Mouse (Mus musculus): ENCODE measurements at regions not wholly inside any gene's neighbourhood (a gene's known extent, or its start where the extent isn't known, plus 50 kb on each side); places are given as distances from the start of the nearest gene placed in this dataset.
A peak's percentile ranks its signal among the peaks of the same experiment; 100 is the strongest.

- Histone ChIP-seq H3K9me3 (no peaks in the 10 kb centered on the region), H3K4me3 (replicated peaks) (peak overlapping the region; percentile 18), H3K27ac (no peak overlapping the region), H3K27me3 (peaks cover 3% of the 10 kb centered on the region; the same call in 1 of the 2 replicates), H3K9ac (replicated peaks) (no peak overlapping the region), H3K36me3 (no peaks in the 10 kb centered on the region), H3K4me1 (replicated peaks) (peaks cover 24% of the 10 kb centered on the region), H3K4me2 (peak overlapping the region; percentile 56)
- no peak for ATAC-seq (ENCODE audit: insufficient number of reproducible peaks, insufficient read depth, low FRiP score, low TSS enrichment, low read depth)
- 4% methylated on average over 10 of the region's 10 CpGs for WGBS
These were observed 469.3 kb downstream of the Tmem182 start for GRCm38 (mm10) chr1:41274573-41275270.

GRCm38 (mm10) chr1:41275271-41275624, 469.8 kb downstream of the Tmem182 start:
- 1% methylated on average over 8 of the region's 8 CpGs for WGBS
- Histone ChIP-seq H3K27me3 (peaks cover 3% of the 10 kb centered on the region; the same call in 1 of the 2 replicates), H3K4me2 (peak overlapping the region; percentile 56), H3K4me1 (replicated peaks) (peaks cover 24% of the 10 kb centered on the region), H3K4me3 (replicated peaks) (peak overlapping the region; percentile 18), H3K9ac (replicated peaks) (0 out of 2 replicates have a peak overlapping the region, but pooled peaks have one; percentile 23), H3K9me3 (no peaks in the 10 kb centered on the region), H3K27ac (no peak overlapping the region), H3K36me3 (no peaks in the 10 kb centered on the region)
- ATAC-seq (ENCODE audit: insufficient number of reproducible peaks, insufficient read depth, low FRiP score, low TSS enrichment, low read depth), result no peak

DNA sequence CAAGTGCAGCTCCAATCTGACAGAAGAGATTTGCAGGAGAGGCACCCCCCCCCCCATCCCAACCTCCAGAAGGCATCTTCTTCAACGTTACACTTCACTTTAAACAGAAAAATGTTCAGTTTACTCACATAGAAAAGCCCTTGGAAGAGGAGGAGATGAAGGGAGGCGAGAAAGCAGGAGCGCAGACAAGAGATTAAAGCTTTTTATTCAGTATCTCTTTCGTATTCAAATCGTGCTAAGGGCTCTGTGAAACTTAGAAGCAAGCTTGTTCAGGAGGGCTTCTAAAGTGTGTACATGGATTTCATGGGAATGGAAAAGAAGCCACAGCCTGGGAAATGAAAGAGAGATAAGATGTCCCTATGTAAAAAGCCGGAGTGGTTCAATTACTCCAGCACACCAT, 470.2 kb downstream of the Tmem182 start:
- Histone ChIP-seq H3K27me3 (peaks cover 1% of the 10 kb centered on the region; the same call in 1 of the 2 replicates), H3K4me1 (replicated peaks) (peaks cover 23% of the 10 kb centered on the region), H3K36me3 (no peaks in the 10 kb centered on the region), H3K4me2 (peak overlapping the region; percentile 56), H3K9me3 (no peaks in the 10 kb centered on the region), H3K27ac (no peak overlapping the region), H3K4me3 (replicated peaks) (peak overlapping the region; percentile 18), H3K9ac (replicated peaks) (0 out of 2 replicates have a peak overlapping the region, but pooled peaks have one; percentile 23)
- no peak for ATAC-seq (ENCODE audit: insufficient number of reproducible peaks, insufficient read depth, low FRiP score, low TSS enrichment, low read depth)
- 13% methylated on average over 6 of the region's 6 CpGs for WGBS

DNA sequence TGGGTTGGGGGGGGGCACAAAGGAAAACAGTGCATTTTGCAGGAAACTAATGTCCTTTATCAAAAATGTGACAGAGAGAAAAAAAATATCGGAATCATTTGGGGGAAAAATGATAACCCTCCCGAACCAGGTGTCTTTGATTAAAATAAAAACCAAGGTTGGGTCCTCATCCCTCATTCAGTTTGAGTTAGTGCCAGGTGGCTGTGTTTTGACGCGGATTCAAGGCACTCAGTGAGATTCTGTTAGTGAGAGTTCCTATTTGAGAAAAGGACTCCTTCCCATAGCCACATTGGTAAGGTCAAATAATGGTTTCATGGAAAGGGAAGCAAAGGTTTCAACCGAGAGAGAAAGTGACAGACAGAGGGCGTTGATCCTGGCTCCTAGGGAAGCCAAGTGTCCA, 470.9 kb downstream of the Tmem182 start:
- no peaks in the 10 kb centered on the region for H3K36me3 ChIP-seq
- H3K9ac ChIP-seq (replicated peaks), result no peak overlapping the region
- peaks cover 17% of the 10 kb centered on the region for H3K4me1 ChIP-seq (replicated peaks)
- H3K4me2 ChIP-seq, result no peak overlapping the region
- no peak overlapping the region for H3K27ac ChIP-seq
- H3K4me3 ChIP-seq (replicated peaks), result no peak overlapping the region
- 30% methylated on average over 6 of the region's 6 CpGs for WGBS
- H3K27me3 ChIP-seq, result no peaks in the 10 kb centered on the region
- ATAC-seq (ENCODE audit: insufficient number of reproducible peaks, insufficient read depth, low FRiP score, low TSS enrichment, low read depth), result no peak
- H3K9me3 ChIP-seq, result no peaks in the 10 kb centered on the region

- no peaks in the 10 kb centered on the region for H3K4me1 ChIP-seq (replicated peaks)
- no peak overlapping the region for H3K9ac ChIP-seq (replicated peaks)
- no peaks in the 10 kb centered on the region for H3K27me3 ChIP-seq
- ATAC-seq (ENCODE audit: insufficient number of reproducible peaks, insufficient read depth, low FRiP score, low TSS enrichment, low read depth), result no peak
- no peak overlapping the region for H3K4me3 ChIP-seq (replicated peaks)
- 82% methylated on average over 9 of the region's 9 CpGs for WGBS
- no peak overlapping the region for H3K4me2 ChIP-seq
- H3K27ac ChIP-seq, result no peak overlapping the region
- H3K36me3 ChIP-seq, result no peaks in the 10 kb centered on the region
- no peaks in the 10 kb centered on the region for H3K9me3 ChIP-seq
These were observed 479.8 kb downstream of the Tmem182 start for GRCm38 (mm10) chr1:41285221-41285620.

DNA sequence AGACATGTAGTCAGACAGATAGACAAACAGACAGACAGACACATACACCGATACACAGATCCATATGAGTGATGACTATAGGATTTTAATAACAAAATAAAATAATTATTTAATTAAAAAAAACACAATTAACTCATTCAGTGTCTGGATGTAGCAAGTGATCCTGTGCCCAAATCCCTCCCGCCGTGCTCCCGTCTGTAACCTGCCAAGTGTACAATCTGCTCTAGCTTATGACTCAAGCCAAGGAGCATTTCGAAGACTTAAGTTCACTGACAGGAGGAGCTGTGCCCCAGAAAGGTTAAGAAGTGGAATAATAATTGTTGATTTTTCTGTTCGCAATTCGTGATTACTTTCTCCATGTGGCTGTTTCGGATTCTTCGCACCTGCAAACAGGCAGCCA, 480.8 kb downstream of the Tmem182 start:
- no peaks in the 10 kb centered on the region for H3K4me1 ChIP-seq (replicated peaks)
- H3K4me2 ChIP-seq, result no peak overlapping the region
- H3K9ac ChIP-seq (replicated peaks), result no peak overlapping the region
- 81% methylated on average over 9 of the region's 9 CpGs for WGBS
- H3K36me3 ChIP-seq, result no peaks in the 10 kb centered on the region
- no peak overlapping the region for H3K4me3 ChIP-seq (replicated peaks)
- H3K27me3 ChIP-seq, result no peaks in the 10 kb centered on the region
- H3K9me3 ChIP-seq, result no peaks in the 10 kb centered on the region
- no peak overlapping the region for H3K27ac ChIP-seq
- no peak for ATAC-seq (ENCODE audit: insufficient number of reproducible peaks, insufficient read depth, low FRiP score, low TSS enrichment, low read depth)

GRCm38 (mm10) chr1:41326861-41327480, 521.6 kb downstream of the Tmem182 start:
- Histone ChIP-seq H3K9ac (replicated peaks) (no peak overlapping the region), H3K36me3 (no peaks in the 10 kb centered on the region), H3K4me2 (no peak overlapping the region), H3K4me1 (replicated peaks) (0 out of 2 replicates have a peak, but pooled peaks cover 3% of the 10 kb centered on the region), H3K27me3 (no peaks in the 10 kb centered on the region), H3K27ac (no peak overlapping the region), H3K4me3 (replicated peaks) (no peak overlapping the region), H3K9me3 (no peaks in the 10 kb centered on the region)
- WGBS, result 18% methylated on average over 3 of the region's 3 CpGs
- ATAC-seq (ENCODE audit: insufficient number of reproducible peaks, insufficient read depth, low FRiP score, low TSS enrichment, low read depth), result no peak

DNA sequence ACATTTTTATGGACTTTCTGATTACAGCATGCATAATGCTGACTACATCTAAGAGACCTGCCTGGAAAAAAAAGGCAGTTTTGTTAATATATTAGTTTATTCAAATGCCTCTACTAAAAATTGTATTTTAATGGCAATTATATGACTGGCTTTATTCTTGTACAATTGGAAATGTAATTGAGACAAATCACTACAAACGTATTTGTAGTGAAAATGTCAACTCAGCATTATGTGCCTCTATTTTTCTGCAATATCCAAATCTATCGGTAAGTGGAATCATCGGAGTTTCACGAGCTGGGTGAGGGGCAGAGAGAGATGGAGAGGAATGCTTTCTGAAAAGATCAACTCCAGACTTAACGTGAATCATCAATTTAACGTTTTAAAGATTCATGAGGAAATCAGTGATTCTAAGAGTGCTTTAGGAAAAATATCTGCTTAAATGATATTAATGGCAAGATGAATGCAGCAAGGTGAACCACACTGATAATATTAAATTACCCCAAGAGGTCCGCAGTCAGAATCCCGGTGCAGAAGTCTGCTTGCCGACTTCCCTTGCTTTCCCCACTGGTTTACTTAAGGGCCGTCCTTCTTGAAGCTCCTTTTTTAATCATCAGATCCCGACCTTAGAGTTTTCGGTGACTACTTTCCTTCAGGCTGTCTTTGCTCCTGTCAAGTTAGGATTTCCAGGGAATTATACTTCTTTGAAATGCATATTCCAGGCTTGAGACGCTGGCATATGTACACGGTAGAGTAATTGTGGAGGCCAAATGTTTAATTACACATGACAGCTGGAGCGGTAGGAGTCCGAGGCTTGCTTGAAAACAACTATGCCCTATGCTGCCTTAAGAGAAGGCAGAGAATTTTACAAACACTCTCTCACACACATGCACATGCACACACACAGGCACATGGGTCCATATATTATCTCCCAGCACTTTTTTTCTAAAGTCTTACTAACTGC, 544.7 kb downstream of the Tmem182 start:
- 74% methylated on average over 16 of the region's 16 CpGs for WGBS
- H3K4me3 ChIP-seq (replicated peaks), result no peak overlapping the region

DNA sequence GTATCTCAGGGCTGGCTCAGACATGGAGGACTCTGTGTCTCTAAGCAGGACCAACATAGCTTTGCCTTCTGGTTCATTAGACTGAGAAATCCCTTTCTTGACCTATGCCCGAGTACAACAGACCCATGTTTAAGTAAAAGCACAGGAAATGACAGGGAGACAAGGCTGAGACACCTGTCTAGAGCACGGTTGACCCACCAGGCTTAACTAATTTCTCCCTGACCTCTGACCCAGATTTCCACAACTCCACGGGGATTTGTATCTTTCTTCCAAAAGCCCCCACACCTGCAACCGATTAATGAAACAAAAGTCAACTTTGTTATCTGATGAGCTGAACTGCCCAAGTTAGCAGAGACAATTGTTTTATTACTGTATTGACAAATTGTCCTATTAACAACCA, 553.7 kb downstream of the Tmem182 start:
- H3K4me2 ChIP-seq, result no peak overlapping the region
- no peak overlapping the region for H3K4me3 ChIP-seq (replicated peaks)
- H3K9ac ChIP-seq (replicated peaks), result no peak overlapping the region
- H3K36me3 ChIP-seq, result no peaks in the 10 kb centered on the region
- H3K4me1 ChIP-seq (replicated peaks), result peaks cover 6% of the 10 kb centered on the region; the same call in 1 of the 2 replicates
- no peaks in the 10 kb centered on the region for H3K9me3 ChIP-seq
- no peaks in the 10 kb centered on the region for H3K27me3 ChIP-seq
- 15% methylated on average over 4 of the region's 4 CpGs for WGBS
- ATAC-seq (ENCODE audit: insufficient number of reproducible peaks, insufficient read depth, low FRiP score, low TSS enrichment, low read depth), result no peak
- H3K27ac ChIP-seq, result no peak overlapping the region

More for the DNA sequence above, 544.7 kb downstream of the Tmem182 start:
- H3K4me1 ChIP-seq (replicated peaks), result no peaks in the 10 kb centered on the region
- no peaks in the 10 kb centered on the region for H3K9me3 ChIP-seq
- no peaks in the 10 kb centered on the region for H3K27me3 ChIP-seq
- ATAC-seq (ENCODE audit: insufficient number of reproducible peaks, insufficient read depth, low FRiP score, low TSS enrichment, low read depth), result no peak
- no peaks in the 10 kb centered on the region for H3K36me3 ChIP-seq
- no peak overlapping the region for H3K27ac ChIP-seq
- no peak overlapping the region for H3K4me2 ChIP-seq
- H3K9ac ChIP-seq (replicated peaks), result no peak overlapping the region

DNA sequence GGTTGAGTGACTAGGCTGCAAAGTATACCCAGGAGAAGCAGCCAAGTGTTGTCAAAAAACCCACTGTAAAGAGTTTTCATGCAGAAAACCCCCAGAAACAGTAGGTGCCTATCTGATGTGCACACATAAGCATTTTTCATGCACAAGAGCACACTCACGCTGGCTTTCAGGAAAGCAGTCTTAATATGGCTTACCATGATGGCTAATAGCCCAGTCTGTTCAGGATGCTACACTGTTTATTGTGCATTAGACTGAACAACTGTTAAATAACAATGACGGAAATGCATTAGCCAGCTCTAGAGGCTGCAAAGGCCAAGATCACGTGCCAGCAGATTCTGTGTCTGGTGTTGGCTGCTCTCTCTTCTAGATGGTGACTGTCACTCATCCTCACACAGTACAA, 556.1 kb downstream of the Tmem182 start:
- H3K4me3 ChIP-seq (replicated peaks), result no peak overlapping the region
- WGBS, result 81% methylated on average over 3 of the region's 3 CpGs
- H3K9me3 ChIP-seq, result no peaks in the 10 kb centered on the region
- ATAC-seq (ENCODE audit: insufficient number of reproducible peaks, insufficient read depth, low FRiP score, low TSS enrichment, low read depth), result no peak
- peaks cover 6% of the 10 kb centered on the region; the same call in 1 of the 2 replicates for H3K4me1 ChIP-seq (replicated peaks)
- H3K27ac ChIP-seq, result no peak overlapping the region
- H3K9ac ChIP-seq (replicated peaks), result no peak overlapping the region
- H3K27me3 ChIP-seq, result no peaks in the 10 kb centered on the region
- no peak overlapping the region for H3K4me2 ChIP-seq
- no peaks in the 10 kb centered on the region for H3K36me3 ChIP-seq

DNA sequence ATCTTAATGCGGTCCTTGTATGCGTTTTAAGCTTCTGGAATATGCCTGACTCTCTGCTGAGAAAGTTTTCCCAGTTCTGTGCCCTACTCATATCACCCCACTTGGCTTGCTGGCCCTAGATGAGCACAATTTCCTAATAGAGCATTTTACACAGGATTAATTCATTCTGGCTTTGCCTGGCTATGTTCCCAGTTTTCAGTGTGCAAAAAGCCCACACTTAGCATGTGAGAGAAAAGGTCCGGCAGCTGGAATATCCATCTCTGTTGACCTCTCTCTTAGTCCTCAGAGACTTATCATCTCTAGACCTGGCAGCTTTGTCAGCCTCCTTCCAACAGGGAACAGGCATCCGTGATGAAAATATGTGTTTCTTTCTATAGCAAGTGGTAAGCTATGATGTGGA, 574.6 kb downstream of the Tmem182 start:
- Histone ChIP-seq H3K9ac (replicated peaks) (no peak overlapping the region), H3K9me3 (no peaks in the 10 kb centered on the region), H3K27me3 (no peaks in the 10 kb centered on the region), H3K36me3 (no peaks in the 10 kb centered on the region), H3K4me1 (replicated peaks) (no peaks in the 10 kb centered on the region), H3K4me2 (no peak overlapping the region), H3K4me3 (replicated peaks) (no peak overlapping the region), H3K27ac (no peak overlapping the region)
- ATAC-seq (ENCODE audit: insufficient number of reproducible peaks, insufficient read depth, low FRiP score, low TSS enrichment, low read depth), result no peak
- 78% methylated on average over 4 of the region's 4 CpGs for WGBS

Measured in limb, embryonic 12.5 days (tissue).